Mouse (Mus musculus): Measurements from ENCODE around the gene Itga6. TPM values are rescaled to one million over a fixed set of nuclear protein-coding genes. Genes with fewer than 3 reads are reported as not detected.

Gene Itga6
- total and polyA plus RNA-seq, 2 experiments: 2.4 to 5.1 TPM

- WGBS: 27% methylated on average over 2 of the region's 2 CpGs
- no peak for DNase-seq (ENCODE audit: extremely low read depth, low read depth, low spot score)
- H3K4me3 ChIP-seq (ENCODE audit: insufficient read depth, low read depth, low read length): 0 out of 2 replicates have a peak overlapping the region, but pooled peaks have one; percentile 3
Observed at GRCm38 (mm10) chr2:71874422-71874821, 129.0 kb downstream of the Itga6 start.

GRCm38 (mm10) chr2:71874836-71875235, 129.4 kb downstream of the Itga6 start:
- no peak for TF ChIP-seq CTCF (IDR thresholded peaks at IDR 0.05; ENCODE audit: low read depth, low read length)
- TF ChIP-seq POLR2A (IDR thresholded peaks at IDR 0.05; ENCODE audit: extremely low read depth, insufficient read depth, low read length): no peak
- peaks cover 3% of the 10 kb centered on the region; the same call in 1 of the 2 replicates for H3K36me3 ChIP-seq (ENCODE audit: control insufficient read depth, insufficient read depth, low read length)
- H3K27ac ChIP-seq (replicated peaks; ENCODE audit: insufficient read depth, low read depth, low read length): no peak overlapping the region
- DNase-seq (ENCODE audit: extremely low read depth, low read depth, low spot score): no peak
- peaks cover 18% of the 10 kb centered on the region for H3K4me1 ChIP-seq (ENCODE audit: control insufficient read depth, insufficient read depth, low read length)
- no peaks in the 10 kb centered on the region for H3K27me3 ChIP-seq (ENCODE audit: control insufficient read depth, insufficient read depth, low read length)
- WGBS: 80% methylated on average over 2 of the region's 2 CpGs
- no peak overlapping the region for H3K4me3 ChIP-seq (ENCODE audit: insufficient read depth, low read depth, low read length)
- no peak overlapping the region for H3K9ac ChIP-seq (ENCODE audit: low read depth, low read length)
- H3K79me2 ChIP-seq (ENCODE audit: control insufficient read depth, insufficient read depth, low read length): peaks cover 3% of the 10 kb centered on the region; the same call in 1 of the 2 replicates

More at GRCm38 (mm10) chr2:71874422-71874821, 129.0 kb downstream of the Itga6 start:
- no peak for TF ChIP-seq POLR2A (IDR thresholded peaks at IDR 0.05; ENCODE audit: extremely low read depth, insufficient read depth, low read length)
- TF ChIP-seq CTCF (IDR thresholded peaks at IDR 0.05; ENCODE audit: low read depth, low read length): no peak
- peak overlapping the region; percentile 94 for H3K27ac ChIP-seq (replicated peaks; ENCODE audit: insufficient read depth, low read depth, low read length)
- H3K9ac ChIP-seq (ENCODE audit: low read depth, low read length): peak overlapping the region; percentile 17; the same call in 1 of the 2 replicates
- peaks cover 3% of the 10 kb centered on the region; the same call in 1 of the 2 replicates for H3K79me2 ChIP-seq (ENCODE audit: control insufficient read depth, insufficient read depth, low read length)
- H3K4me1 ChIP-seq (ENCODE audit: control insufficient read depth, insufficient read depth, low read length): peaks cover 18% of the 10 kb centered on the region
- H3K36me3 ChIP-seq (ENCODE audit: control insufficient read depth, insufficient read depth, low read length): peaks cover 2% of the 10 kb centered on the region; the same call in 1 of the 2 replicates
- no peaks in the 10 kb centered on the region for H3K27me3 ChIP-seq (ENCODE audit: control insufficient read depth, insufficient read depth, low read length)

GRCm38 (mm10) chr2:71877865-71878264, 132.4 kb downstream of the Itga6 start:
- H3K27me3 ChIP-seq (ENCODE audit: control insufficient read depth, insufficient read depth, low read length): no peaks in the 10 kb centered on the region
- TF ChIP-seq CTCF (IDR thresholded peaks at IDR 0.05; ENCODE audit: low read depth, low read length): no peak
- no peak for TF ChIP-seq POLR2A (IDR thresholded peaks at IDR 0.05; ENCODE audit: extremely low read depth, insufficient read depth, low read length)
- DNase-seq (ENCODE audit: extremely low read depth, low read depth, low spot score): peak; percentile 92
- WGBS: 67% methylated on average over 4 of the region's 4 CpGs
- H3K9ac ChIP-seq (ENCODE audit: low read depth, low read length): no peak overlapping the region
- peaks cover 15% of the 10 kb centered on the region; the same call in 1 of the 2 replicates for H3K36me3 ChIP-seq (ENCODE audit: control insufficient read depth, insufficient read depth, low read length)
- peaks cover 3% of the 10 kb centered on the region; the same call in 1 of the 2 replicates for H3K79me2 ChIP-seq (ENCODE audit: control insufficient read depth, insufficient read depth, low read length)
- no peak overlapping the region for H3K4me3 ChIP-seq (ENCODE audit: insufficient read depth, low read depth, low read length)
- H3K27ac ChIP-seq (replicated peaks; ENCODE audit: insufficient read depth, low read depth, low read length): no peak overlapping the region
- peaks cover 13% of the 10 kb centered on the region for H3K4me1 ChIP-seq (ENCODE audit: control insufficient read depth, insufficient read depth, low read length)

- WGBS: 74% methylated on average over 2 of the region's 2 CpGs
- Histone ChIP-seq H3K27ac (replicated peaks; ENCODE audit: insufficient read depth, low read depth, low read length) (no peak overlapping the region), H3K79me2 (ENCODE audit: control insufficient read depth, insufficient read depth, low read length) (peaks cover 3% of the 10 kb centered on the region; the same call in 1 of the 2 replicates), H3K36me3 (ENCODE audit: control insufficient read depth, insufficient read depth, low read length) (peaks cover 18% of the 10 kb centered on the region), H3K27me3 (ENCODE audit: control insufficient read depth, insufficient read depth, low read length) (no peaks in the 10 kb centered on the region), H3K4me3 (ENCODE audit: insufficient read depth, low read depth, low read length) (no peak overlapping the region), H3K9ac (ENCODE audit: low read depth, low read length) (no peak overlapping the region), H3K4me1 (ENCODE audit: control insufficient read depth, insufficient read depth, low read length) (peaks cover 13% of the 10 kb centered on the region)
- DNase-seq (ENCODE audit: extremely low read depth, low read depth, low spot score): no peak
- TF ChIP-seq CTCF (IDR thresholded peaks at IDR 0.05; ENCODE audit: low read depth, low read length) (no peak), POLR2A (IDR thresholded peaks at IDR 0.05; ENCODE audit: extremely low read depth, insufficient read depth, low read length) (no peak)
Observed at GRCm38 (mm10) chr2:71878441-71878840, 133.0 kb downstream of the Itga6 start.

- no peak overlapping the region for H3K9ac ChIP-seq (ENCODE audit: low read depth, low read length)
- H3K79me2 ChIP-seq (ENCODE audit: control insufficient read depth, insufficient read depth, low read length): peaks cover 3% of the 10 kb centered on the region; the same call in 1 of the 2 replicates
- H3K4me3 ChIP-seq (ENCODE audit: insufficient read depth, low read depth, low read length): no peak overlapping the region
- H3K27ac ChIP-seq (replicated peaks; ENCODE audit: insufficient read depth, low read depth, low read length): no peak overlapping the region
- H3K36me3 ChIP-seq (ENCODE audit: control insufficient read depth, insufficient read depth, low read length): peaks cover 23% of the 10 kb centered on the region
- H3K4me1 ChIP-seq (ENCODE audit: control insufficient read depth, insufficient read depth, low read length): peaks cover 13% of the 10 kb centered on the region
- DNase-seq (ENCODE audit: extremely low read depth, low read depth, low spot score): no peak
- TF ChIP-seq CTCF (IDR thresholded peaks at IDR 0.05; ENCODE audit: low read depth, low read length) (no peak), POLR2A (IDR thresholded peaks at IDR 0.05; ENCODE audit: extremely low read depth, insufficient read depth, low read length) (no peak)
- H3K27me3 ChIP-seq (ENCODE audit: control insufficient read depth, insufficient read depth, low read length): no peaks in the 10 kb centered on the region
Observed at GRCm38 (mm10) chr2:71878943-71879342, 133.5 kb downstream of the Itga6 start.

- Histone ChIP-seq H3K79me2 (ENCODE audit: control insufficient read depth, insufficient read depth, low read length) (no peaks in the 10 kb centered on the region), H3K36me3 (ENCODE audit: control insufficient read depth, insufficient read depth, low read length) (peaks cover 46% of the 10 kb centered on the region), H3K4me1 (ENCODE audit: control insufficient read depth, insufficient read depth, low read length) (no peaks in the 10 kb centered on the region), H3K4me3 (ENCODE audit: insufficient read depth, low read depth, low read length) (no peak overlapping the region), H3K27ac (replicated peaks; ENCODE audit: insufficient read depth, low read depth, low read length) (no peak overlapping the region), H3K9ac (ENCODE audit: low read depth, low read length) (no peak overlapping the region), H3K27me3 (ENCODE audit: control insufficient read depth, insufficient read depth, low read length) (no peaks in the 10 kb centered on the region)
- 91% methylated on average over 19 of the region's 19 CpGs for WGBS
- no peak for DNase-seq (ENCODE audit: extremely low read depth, low read depth, low spot score)
- TF ChIP-seq CTCF (IDR thresholded peaks at IDR 0.05; ENCODE audit: low read depth, low read length): no peak
- no peak for TF ChIP-seq POLR2A (IDR thresholded peaks at IDR 0.05; ENCODE audit: extremely low read depth, insufficient read depth, low read length)
Observed at GRCm38 (mm10) chr2:71882914-71883651, 137.7 kb downstream of the Itga6 start.
